Mouse (Mus musculus): ENCODE data around the gene Il3.

DNA sequence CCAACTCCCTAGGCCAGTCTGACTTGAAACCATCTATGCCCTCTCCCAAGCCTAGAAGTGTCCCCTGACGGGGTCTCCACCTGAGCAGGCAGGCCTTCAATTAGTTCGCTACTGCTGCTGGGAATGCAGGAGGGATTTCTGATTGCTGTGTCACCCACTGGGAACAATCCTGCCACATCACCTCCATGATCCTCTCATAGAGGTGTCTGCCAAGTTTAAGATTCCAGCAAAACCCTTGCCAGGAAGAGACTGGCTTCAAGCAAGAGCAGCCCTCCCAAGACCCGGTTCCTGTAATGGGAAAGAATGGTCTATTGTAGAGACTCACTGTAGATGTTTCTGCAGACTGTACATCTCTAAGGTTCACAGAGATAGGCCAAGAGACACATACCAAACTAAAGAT lies 35.5 kb upstream of the Il3 start:
- no peak for TF ChIP-seq POLR2A (IDR thresholded peaks at IDR 0.05; ENCODE audit: borderline replicate concordance, insufficient read depth, low read length)
- no peak for TF ChIP-seq CTCF (IDR thresholded peaks at IDR 0.05; ENCODE audit: borderline replicate concordance, insufficient read depth, low read depth, low read length)

All from cerebellum, adult 2 months (tissue).